Mouse (Mus musculus) cerebellum, adult 18-20 months (tissue): Measurements from ENCODE around the gene Ylpm1.

Experiments
- DNase-seq, 2 experiments: peaks; one replicate each; pipeline ENCODE4 v3.0.0; 2021

Ylpm1 gene

GRCm38 (mm10) chr12:85009776-85010175 lies 13.7 kb downstream of the Ylpm1 start:
- DNase-seq: no peak

DNA sequence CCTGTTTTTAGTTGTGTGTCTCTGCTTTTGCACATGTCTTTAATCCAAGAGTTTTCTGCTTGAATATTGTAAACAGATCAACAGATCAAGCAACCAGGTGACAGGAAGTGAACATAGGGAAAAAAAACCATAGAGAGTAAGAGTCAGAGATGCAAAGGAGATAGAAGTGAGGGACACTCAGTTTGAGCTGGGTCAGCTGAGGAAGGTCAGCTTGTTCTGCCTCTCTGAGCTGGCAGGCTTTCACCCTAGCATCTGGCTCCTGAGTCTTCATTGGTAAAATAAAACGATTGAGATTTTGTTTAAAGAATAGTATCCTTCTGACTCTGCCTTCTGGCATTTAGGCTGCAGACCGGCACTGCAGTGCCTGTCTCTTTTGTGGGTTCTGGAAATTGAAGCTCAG lies 14.4 kb downstream of the Ylpm1 start:
- peak; percentile 18 to 37 for DNase-seq

- DNase-seq: no peak
These were observed 16.1 kb downstream of the Ylpm1 start for GRCm38 (mm10) chr12:85012185-85012584.

DNA sequence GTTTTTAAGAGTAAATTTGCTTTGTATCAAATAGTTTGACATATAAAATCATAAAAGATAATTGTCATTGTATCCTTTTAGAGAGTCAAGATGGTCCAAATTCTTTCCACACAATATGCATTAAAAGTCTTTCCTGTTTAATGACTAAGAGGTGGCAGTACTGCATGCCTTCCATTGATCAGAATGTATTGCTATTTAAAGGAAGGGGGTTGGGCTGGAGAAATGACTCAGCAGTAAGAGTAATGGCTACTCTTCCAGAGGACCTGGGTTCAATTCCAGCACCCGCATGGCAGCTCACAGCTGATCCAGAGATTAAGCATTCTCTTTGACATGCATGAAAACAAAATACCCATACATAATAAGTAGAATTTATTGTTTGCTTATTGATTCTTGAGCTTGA lies 25.9 kb downstream of the Ylpm1 start:
- DNase-seq: no peak

DNA sequence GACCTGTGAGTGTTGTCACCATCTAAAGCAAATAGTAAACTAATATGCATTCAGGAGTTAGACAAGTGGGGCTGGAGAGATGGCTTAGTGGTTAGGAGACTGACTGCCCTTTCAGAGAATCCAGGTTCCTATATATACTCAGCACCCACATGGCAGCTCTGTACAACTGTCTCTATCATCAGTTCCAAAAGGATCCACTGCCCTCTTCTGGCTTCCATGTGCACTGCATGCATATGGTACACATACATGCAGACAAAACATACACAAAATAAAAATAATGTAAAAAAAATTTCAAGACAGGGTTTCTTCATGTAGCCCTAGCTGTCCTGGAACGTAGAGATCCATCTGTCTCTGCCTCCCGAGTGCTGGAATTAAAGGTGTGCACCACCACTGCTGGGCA lies 36.6 kb downstream of the Ylpm1 start:
- DNase-seq: peak in 1 of 2 experiments; percentile 20

DNA sequence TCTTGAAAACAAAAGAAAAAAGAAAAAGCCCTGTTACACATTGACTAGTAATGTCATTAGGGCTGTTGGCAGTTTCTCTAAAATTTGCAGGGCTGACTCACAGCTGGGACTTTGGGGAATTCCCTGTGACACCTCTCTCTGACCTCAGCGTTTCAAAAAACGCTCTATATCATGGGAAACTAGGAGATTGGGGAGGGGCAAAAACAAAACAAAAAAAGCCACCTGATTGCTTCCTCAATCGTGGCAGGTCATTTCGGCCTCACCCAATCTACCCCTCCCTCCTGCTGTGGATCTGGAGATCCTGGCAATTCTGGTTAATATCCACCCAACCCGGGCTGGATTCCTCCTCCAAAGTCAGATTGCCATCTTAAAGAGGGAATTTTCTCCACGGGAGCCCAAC lies 55.1 kb downstream of the Ylpm1 start:
- no peak for DNase-seq

- DNase-seq: no peak
These were observed 74.9 kb downstream of the Ylpm1 start for GRCm38 (mm10) chr12:85071043-85071442.

- DNase-seq: no peak
These were observed 81.0 kb downstream of the Ylpm1 start for GRCm38 (mm10) chr12:85077100-85077499.

DNA sequence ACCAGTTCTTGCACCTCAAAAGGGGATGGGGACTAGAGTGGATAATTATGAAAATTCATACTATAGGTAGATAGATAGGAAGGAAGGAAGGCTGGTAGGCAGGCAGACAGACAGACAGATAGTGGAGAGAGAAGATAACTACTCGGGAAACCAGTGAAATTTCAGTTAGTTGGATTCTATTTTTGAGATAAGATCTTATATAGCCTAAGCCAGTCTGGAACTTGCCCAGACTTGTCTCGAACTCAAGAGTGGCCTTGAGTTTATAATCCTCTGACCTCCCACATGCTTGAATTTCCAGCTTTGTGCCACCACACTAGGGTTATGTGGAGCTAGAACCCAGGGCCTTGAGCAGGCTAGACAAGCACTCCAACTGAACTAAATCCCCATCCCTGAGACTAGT lies 88.1 kb downstream of the Ylpm1 start:
- DNase-seq: no peak

DNA sequence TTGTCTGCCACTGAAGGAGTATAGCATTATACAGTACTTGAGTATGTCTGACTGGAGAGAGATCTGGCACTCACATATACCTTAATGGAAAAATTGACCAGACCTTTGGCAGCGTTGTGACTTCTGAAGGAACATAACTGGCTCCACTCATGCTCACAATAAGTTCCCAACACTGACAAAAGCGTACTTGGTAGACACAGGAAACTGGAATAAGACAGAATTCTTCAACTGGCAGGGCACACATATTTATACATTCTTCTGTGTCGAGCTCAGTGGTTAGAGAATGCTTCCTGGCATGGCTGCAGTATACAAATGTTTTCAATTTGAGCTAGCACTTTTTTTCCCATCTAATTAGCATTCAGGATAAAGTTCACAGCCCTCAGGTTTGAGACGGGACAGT lies 88.8 kb downstream of the Ylpm1 start:
- no peak for DNase-seq

GRCm38 (mm10) chr12:85087845-85088244 lies 91.7 kb downstream of the Ylpm1 start:
- DNase-seq: no peak

DNA sequence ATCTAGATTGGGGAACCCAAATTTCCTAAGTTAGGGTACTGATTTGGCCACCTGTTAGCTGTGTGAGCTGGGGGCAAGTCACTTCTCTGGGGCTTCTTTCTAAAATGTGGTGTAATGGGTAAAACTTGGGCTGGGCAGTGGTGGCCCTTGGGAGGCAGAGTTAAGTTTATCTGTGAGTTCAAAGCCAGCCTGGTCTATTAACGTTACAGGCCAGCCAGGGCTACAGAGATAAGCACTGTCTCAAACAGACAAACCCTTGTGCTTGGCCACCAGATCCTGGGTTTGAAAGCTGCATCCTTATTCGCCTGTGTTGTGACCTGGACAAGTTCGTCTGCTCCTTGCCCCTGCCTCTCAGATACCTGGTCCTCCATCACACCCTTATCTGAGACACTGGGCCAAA lies 95.1 kb downstream of the Ylpm1 start:
- no peak for DNase-seq

GRCm38 (mm10) chr12:85092214-85092613 lies 96.1 kb downstream of the Ylpm1 start:
- DNase-seq: peak; percentile 74 to 75

GRCm38 (mm10) chr12:85094010-85094409 lies 97.9 kb downstream of the Ylpm1 start:
- peak in 1 of 2 experiments; percentile 15 for DNase-seq

GRCm38 (mm10) chr12:85094706-85095105 lies 98.6 kb downstream of the Ylpm1 start:
- DNase-seq: peak in 1 of 2 experiments; percentile 15

DNA sequence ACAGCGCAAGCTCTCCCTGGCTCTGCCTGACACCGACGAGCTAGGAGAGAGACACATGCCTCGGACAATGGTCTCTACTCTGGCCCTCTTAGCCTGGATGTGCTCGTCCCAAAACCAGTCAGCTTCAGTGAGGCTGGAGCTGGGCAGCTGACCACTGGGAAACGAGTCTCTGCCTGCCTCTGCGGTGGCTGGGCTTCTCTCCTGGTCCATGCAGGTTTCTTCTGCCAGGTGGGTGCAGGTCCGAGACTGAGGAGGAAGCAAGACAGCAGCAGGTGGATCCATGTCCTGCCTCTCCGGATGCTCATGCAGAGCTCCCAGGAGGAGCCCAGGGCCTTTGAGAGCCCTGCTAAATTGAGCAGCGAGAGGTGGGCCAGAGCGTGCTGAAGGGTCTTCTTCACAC lies 99.0 kb downstream of the Ylpm1 start:
- no peak for DNase-seq

- no peak for DNase-seq
These were observed 99.7 kb downstream of the Ylpm1 start for GRCm38 (mm10) chr12:85095859-85096258.

GRCm38 (mm10) chr12:85101001-85101400 lies 104.9 kb downstream of the Ylpm1 start:
- DNase-seq: no peak

- DNase-seq: no peak
These were observed 105.5 kb downstream of the Ylpm1 start for GRCm38 (mm10) chr12:85101521-85102106.

DNA sequence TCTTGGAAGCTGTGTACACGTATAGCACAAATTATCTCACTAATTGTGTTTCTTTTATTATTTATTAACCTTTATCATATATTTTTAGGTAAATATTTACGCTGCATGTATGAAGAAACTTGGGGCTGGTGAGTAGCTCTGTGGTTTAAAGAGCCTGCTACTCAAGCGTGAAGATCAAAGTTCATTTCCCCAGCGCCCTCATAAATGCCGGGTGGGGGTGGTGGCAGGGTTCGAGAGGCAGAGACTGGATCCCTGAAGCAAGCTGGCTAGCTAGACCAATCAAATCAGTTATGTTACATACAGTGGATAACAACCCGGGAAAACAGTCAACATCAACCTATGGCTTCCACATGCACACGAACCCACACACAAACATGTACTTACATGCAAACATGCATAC lies 107.0 kb downstream of the Ylpm1 start:
- DNase-seq: no peak

GRCm38 (mm10) chr12:85104789-85105188 lies 108.7 kb downstream of the Ylpm1 start:
- DNase-seq: no peak

DNA sequence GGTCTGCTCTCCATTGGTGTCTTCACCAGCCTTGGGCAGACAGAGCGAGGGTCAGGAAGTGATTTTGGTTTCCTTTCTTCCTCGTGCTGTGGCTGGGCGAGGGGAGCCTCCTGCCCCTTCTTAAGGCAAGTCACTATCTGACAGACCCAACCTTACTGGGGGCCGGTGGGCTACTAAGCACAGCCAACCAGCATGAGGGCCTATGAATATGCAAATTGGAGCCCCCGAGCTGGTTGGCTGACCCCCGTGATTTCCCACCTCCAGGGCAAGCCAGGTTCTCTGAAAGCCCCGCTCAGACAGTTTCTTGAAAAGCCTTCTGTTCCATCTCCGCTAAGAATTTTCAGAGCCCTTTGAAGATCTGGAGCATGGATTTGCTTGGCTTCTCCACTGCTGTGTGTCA lies 110.2 kb downstream of the Ylpm1 start:
- no peak for DNase-seq

DNA sequence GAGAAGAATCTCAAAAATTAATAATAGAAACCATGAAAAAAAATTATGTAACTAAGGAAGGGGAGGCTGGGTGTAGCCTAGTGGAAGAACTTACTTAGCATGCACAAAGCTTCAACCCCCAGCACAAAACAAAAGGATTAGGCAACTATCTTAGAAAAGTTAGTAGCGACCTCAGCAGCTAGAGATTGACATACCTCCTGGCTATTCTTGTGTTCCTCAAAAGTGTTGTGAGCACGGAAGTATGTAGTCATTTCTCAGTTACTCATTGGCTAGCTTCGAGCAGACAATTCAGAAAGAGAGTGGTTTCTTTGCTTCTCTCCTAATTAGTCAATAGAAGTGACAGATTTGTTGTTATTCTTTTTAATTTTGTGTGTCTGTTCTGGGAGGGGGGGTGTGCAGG lies 112.5 kb downstream of the Ylpm1 start:
- no peak for DNase-seq

DNA sequence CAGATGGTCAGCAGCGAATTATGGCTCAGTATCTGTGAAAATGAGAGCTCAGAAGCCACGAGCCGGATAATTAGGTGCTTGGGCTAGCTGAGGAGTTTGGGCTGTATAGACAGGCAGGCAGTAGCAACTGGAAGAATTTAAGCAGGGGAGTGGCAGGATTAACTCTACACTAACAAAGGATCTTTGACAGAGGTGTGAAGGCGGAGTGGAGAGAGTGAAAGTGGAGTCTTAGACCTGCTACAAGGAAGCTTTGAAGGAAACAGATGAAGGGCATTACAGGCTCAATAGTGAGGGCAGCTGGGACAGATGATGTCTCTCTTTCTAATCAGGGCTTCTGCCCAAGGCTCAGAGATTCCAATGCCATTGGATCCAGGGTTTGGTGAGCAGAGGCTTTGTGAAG lies 113.3 kb downstream of the Ylpm1 start:
- no peak for DNase-seq

GRCm38 (mm10) chr12:85110011-85110697 lies 114.0 kb downstream of the Ylpm1 start:
- peak in 1 of 2 experiments; percentile 6 for DNase-seq
